Mouse (Mus musculus) kidney, postnatal 0 days (tissue): ENCODE measurements around the gene Mcub. TPM values are rescaled to one million over a fixed set of nuclear protein-coding genes. Genes with fewer than 3 reads are reported as not detected.

Source experiments
- ATAC-seq: fragments of 200-750 bp; cut with Nextera tagmentation; replicated peaks from 2 replicates; pipeline ENCODE4 v1.8.0; 2017; ENCODE audit warnings: low read depth, moderate number of reproducible peaks, moderate TSS enrichment, moderate library complexity; ENCODE audit not compliant: low FRiP score
- DNase-seq: peaks from one replicate; pipeline ENCODE4 v3.0.0-alpha.2; 2016; ENCODE audit warnings: low spot score
- H3K27ac ChIP-seq: fragments of 300-500 bp; sonication (generic); 2 replicates; pipeline ENCODE4 v1.5.1; 2014; ENCODE audit warnings: mild to moderate bottlenecking
- H3K27me3 ChIP-seq: fragments of 300-500 bp; sonication (generic); 2 replicates; pipeline ENCODE4 v1.6.1; 2014; ENCODE audit warnings: low read length, mixed read lengths; ENCODE audit not compliant: insufficient read depth
- H3K36me3 ChIP-seq: fragments of 300-500 bp; sonication (generic); 2 replicates; pipeline ENCODE4 v1.6.1; 2014; ENCODE audit warnings: low read length, mixed read lengths; ENCODE audit not compliant: insufficient read depth
- H3K4me1 ChIP-seq: fragments of 300-500 bp; sonication (generic); replicated peaks from 2 replicates; pipeline ENCODE4 v1.6.1; 2014; ENCODE audit warnings: antibody characterized with exemption, low read length, mixed read lengths; ENCODE audit not compliant: insufficient read depth
- H3K4me2 ChIP-seq: fragments of 300-500 bp; sonication (generic); 2 replicates; pipeline ENCODE4 v1.6.1; 2014; ENCODE audit warnings: mild to moderate bottlenecking, low read length, moderate library complexity, mixed read lengths
- H3K4me3 ChIP-seq: fragments of 300-500 bp; sonication (generic); replicated peaks from 2 replicates; pipeline ENCODE4 v1.5.1; 2014; ENCODE audit warnings: low read depth, low read length
- H3K9ac ChIP-seq: fragments of 300-500 bp; sonication (generic); 2 replicates; pipeline ENCODE4 v1.6.1; 2014; ENCODE audit warnings: low read depth, low read length
- H3K9me3 ChIP-seq: fragments of 300-500 bp; sonication (generic); replicated peaks from 2 replicates; pipeline ENCODE4 v1.6.1; 2016; ENCODE audit warnings: low read length, inconsistent platforms, mixed read lengths
- CTCF ChIP-seq: IDR thresholded peaks from 2 replicates; pipeline ENCODE4 v1.5.1; 2016; ENCODE audit warnings: antibody characterized with exemption, low read depth, mild to moderate bottlenecking, moderate library complexity
- WGBS: fragments of 180-500 bp; shearing (Covaris S2); extraction: QIAGEN DNeasy Blood & Tissue Kit; methylation state at CpG from one replicate; pipeline ENCODE4 v1.1.7; 2014; 5-methylcytosine and 5-hydroxymethylcytosine counted together
- polyA plus RNA-seq: library from polyadenylated mRNA; unstranded; fragments of >200 nt; fragmentation: Nextera tagmentation; extraction: Ambion mirVana; gene quantifications from 2 replicates; pipeline ENCODE4 v1.2.1, GENCODE M21; 2015

Gene Mcub
- polyA plus RNA-seq, 1 experiment from 2014 or later: 2.6 TPM

DNA sequence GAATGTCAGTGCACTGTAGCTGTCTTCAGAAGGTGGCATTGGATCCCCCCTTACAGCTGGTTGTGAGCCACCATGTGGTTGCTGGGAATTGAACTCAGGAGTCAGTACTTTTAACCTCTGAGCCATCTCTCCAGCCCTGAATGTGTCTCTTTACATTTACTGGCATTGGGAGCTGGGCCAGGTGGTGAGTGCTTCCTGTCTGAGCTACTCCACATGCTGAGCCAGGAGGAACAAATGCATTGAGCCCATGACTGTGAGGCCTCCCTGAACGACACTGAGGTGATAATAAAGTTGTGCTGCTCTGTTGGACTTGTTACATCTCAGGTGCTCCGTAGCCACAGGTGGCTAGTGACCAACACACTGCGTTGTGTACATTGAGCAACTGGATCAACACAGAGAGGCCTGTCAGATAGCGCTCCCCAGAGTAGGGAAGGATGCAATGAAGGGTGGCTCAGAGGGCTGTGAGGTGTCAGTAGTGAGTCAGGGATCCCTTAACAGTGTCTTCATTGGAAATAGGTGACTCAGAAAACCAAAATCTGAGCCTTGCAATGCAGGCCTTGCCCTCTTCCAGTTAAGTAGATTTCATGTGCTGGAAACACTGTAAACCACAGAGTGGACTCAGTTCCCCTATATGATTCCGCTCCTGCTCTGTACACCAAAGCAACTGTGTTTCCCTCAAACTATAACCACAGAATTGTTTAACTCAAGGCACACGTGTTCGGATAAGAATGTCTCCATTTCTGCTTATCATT is 65.4 kb downstream of the Mcub start:
- no peak for TF ChIP-seq CTCF
- no peak for ATAC-seq
- WGBS: 81% methylated on average over 7 of the region's 7 CpGs

DNA sequence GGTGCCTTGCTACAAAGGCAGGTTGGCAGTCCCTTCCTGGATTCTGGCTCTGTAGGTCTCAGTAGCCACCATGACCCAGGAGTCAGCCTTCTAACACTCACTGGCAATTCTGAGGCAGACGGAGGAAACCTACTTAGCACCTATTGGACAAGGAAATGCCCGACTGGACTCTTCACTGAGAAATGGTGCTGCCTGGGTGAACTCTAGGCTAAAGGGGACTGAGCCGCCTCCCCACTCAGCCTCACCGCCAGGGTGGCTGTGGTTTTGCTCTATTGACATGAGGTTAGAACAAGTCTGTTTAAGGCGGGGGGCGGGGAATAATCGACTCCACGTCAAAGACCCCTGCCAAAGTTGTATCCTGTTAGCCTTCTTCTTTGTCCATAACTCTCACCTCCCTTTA is 66.1 kb downstream of the Mcub start:
- Histone ChIP-seq H3K27me3 (no peaks in the 10 kb centered on the region), H3K4me1 (0 out of 2 replicates have a peak, but pooled peaks cover 6% of the 10 kb centered on the region), H3K4me3 (no peak overlapping the region), H3K36me3 (peaks cover 7% of the 10 kb centered on the region; the same call in 1 of the 2 replicates), H3K4me2 (no peak overlapping the region), H3K9me3 (no peaks in the 10 kb centered on the region), H3K9ac (no peak overlapping the region), H3K27ac (no peak overlapping the region)
- ATAC-seq: no peak
- DNase-seq: no peak
- no peak for TF ChIP-seq CTCF
- 84% methylated on average over 8 of the region's 8 CpGs for WGBS

More for the DNA sequence above, 65.4 kb downstream of the Mcub start:
- Histone ChIP-seq H3K9me3 (no peaks in the 10 kb centered on the region), H3K4me1 (0 out of 2 replicates have a peak, but pooled peaks cover 6% of the 10 kb centered on the region), H3K36me3 (peaks cover 13% of the 10 kb centered on the region), H3K27ac (no peak overlapping the region), H3K4me3 (no peak overlapping the region), H3K4me2 (no peak overlapping the region), H3K27me3 (no peaks in the 10 kb centered on the region), H3K9ac (no peak overlapping the region)
- DNase-seq: no peak

DNA sequence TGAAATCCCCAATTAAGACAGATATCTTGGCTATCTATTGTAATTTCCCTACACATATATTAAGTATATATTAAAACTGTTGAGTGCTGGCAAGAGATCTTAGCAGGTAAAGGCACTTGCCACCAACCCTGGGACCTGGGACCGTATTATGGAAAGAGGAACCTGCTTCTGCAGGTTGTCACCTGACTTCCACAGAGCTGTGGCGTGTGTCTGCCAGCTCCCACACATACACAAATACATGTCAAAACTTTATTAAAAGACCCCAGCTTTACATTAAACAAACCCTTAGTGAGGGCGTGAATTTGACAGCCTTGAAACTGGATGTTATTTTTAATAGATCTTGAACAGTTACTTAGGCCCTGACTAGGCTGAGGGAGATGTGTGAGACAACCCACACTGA is 66.6 kb downstream of the Mcub start:
- 86% methylated on average over 3 of the region's 3 CpGs for WGBS
- Histone ChIP-seq H3K27ac (no peak overlapping the region), H3K36me3 (0 out of 2 replicates have a peak, but pooled peaks cover 4% of the 10 kb centered on the region), H3K9ac (no peak overlapping the region), H3K4me1 (0 out of 2 replicates have a peak, but pooled peaks cover 6% of the 10 kb centered on the region), H3K9me3 (no peaks in the 10 kb centered on the region), H3K27me3 (no peaks in the 10 kb centered on the region), H3K4me2 (no peak overlapping the region), H3K4me3 (no peak overlapping the region)
- ATAC-seq (no peak), DNase-seq (no peak)
- TF ChIP-seq CTCF: no peak

DNA sequence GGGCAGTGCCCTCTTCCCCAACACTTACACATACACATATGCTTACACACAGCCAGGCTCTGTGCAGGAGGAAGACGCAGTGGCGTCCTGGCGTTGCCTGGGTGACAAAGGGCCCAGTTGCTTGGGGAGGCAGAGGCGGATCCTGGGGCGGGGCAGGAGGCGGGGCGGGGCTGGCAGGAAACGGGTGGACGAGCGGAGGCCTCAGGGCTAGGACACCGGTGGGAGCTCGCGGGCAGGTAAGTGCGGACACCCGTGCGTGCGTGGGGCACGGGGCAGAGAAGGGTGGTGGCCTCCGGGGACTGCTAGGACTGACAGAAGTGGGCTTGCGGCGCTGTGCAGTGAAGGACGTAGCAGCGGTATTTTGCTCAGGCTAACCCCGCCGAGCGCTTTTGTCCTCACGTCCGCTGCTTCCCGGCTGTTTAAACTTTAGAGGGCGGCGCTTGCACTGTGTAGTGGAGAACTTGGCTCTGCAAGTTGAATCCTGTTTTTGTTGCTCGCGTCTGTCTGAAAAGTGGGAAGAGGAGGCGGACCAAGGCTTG is 68.7 kb downstream of the Mcub start, which contains the start of gene Casp6:
Gene Casp6 (plus strand): TSS at position 155 of the 539 bp plus-strand sequence.
- Histone ChIP-seq H3K4me2 (peak within 1 kb of the TSS; percentile 83), H3K9me3 (no peaks in the 10 kb centered on the region), H3K27ac (peak within 1 kb of the TSS; percentile 73), H3K4me3 (peak within 1 kb of the TSS; percentile 69), H3K9ac (peak within 1 kb of the TSS; percentile 68), H3K27me3 (no peaks in the 10 kb centered on the region), H3K4me1 (0 out of 2 replicates have a peak, but pooled peaks cover 6% of the 10 kb centered on the region), H3K36me3 (0 out of 2 replicates have a peak, but pooled peaks cover 4% of the 10 kb centered on the region)
- ATAC-seq (peak; percentile 90), DNase-seq (peak; percentile 90)
- WGBS: 0% methylated on average over 34 of the region's 34 CpGs
- TF ChIP-seq CTCF: no peak

DNA sequence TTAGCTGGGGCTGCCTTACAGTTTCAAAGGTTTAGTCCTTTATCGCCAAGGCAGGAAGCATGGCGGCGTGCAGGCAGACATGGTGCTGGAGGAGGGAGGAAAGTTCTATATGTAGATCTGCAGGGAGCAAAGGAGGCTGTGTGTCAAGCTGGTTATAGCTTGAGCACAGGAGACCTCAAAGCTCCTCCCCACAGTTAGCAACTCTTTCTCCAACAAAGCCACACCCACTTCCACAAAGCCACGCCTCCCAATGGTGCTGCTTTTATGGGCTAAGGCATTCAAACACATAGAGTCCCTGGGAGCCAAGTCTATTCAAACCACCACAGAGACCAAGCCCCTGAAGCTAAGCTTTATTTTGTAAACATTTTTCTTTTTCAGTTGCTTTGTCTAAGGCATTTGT is 71.1 kb downstream of the Mcub start:
- Histone ChIP-seq H3K36me3 (no peaks in the 10 kb centered on the region), H3K4me1 (0 out of 2 replicates have a peak, but pooled peaks cover 6% of the 10 kb centered on the region), H3K4me2 (no peak overlapping the region), H3K9me3 (no peaks in the 10 kb centered on the region), H3K27me3 (no peaks in the 10 kb centered on the region), H3K4me3 (no peak overlapping the region), H3K27ac (no peak overlapping the region), H3K9ac (no peak overlapping the region)
- 71% methylated on average over 4 of the region's 4 CpGs for WGBS
- DNase-seq (no peak), ATAC-seq (no peak)
- no peak for TF ChIP-seq CTCF

DNA sequence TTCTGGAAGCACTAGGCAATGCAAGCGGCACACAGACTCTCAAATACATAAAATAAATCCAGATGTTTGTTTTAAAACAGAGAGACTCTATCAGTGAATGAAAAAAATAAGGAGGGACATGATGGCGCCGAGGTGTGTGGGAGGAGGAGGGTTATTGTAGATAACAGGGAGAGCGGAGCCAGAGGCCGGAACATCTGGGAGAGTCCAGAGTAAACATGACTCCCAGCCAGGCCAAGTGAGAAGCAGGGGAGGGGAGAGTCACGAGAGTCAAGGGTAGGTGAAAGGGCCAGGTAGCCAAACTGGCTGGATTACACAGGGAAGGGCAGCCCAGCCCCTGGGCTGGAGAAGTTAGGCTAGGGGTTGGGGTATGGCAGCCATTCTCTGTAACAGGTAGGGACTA is 73.4 kb downstream of the Mcub start:
- Histone ChIP-seq H3K36me3 (0 out of 2 replicates have a peak, but pooled peaks cover 3% of the 10 kb centered on the region), H3K9ac (no peak overlapping the region), H3K4me1 (no peaks in the 10 kb centered on the region), H3K27me3 (no peaks in the 10 kb centered on the region), H3K4me2 (no peak overlapping the region), H3K27ac (no peak overlapping the region), H3K4me3 (no peak overlapping the region), H3K9me3 (no peaks in the 10 kb centered on the region)
- ATAC-seq: no peak
- peak; percentile 51 for DNase-seq
- TF ChIP-seq CTCF: no peak
- WGBS: 33% methylated on average over 6 of the region's 6 CpGs
